ENCODE assay signal across 8 mouse cellular contexts in genomic region chr15:36980238-36980637, GRCm38 (mm10). TPM values are rescaled to one million over a fixed set of nuclear protein-coding genes. Genes with fewer than 3 reads are reported as not detected.
A peak's percentile ranks its signal among the peaks of the same experiment; 100 is the strongest.
DNase-seq lines count a peak whose midpoint lies in the region; ATAC-seq lines count a peak whose summit lies in the region.

No protein-coding gene starts in this region.

- H3K9me3 ChIP-seq in kidney, embryonic 15.5 days (replicated peaks) = no peaks in the 10 kb centered on the region
- no peaks in the 10 kb centered on the region for H3K9me3 ChIP-seq in hindbrain, embryonic 14.5 days (ENCODE audit: control insufficient read depth, low read length)
- H3K9me3 ChIP-seq in midbrain, embryonic 14.5 days (ENCODE audit: control insufficient read depth, low read length) = no peaks in the 10 kb centered on the region

- 0 out of 2 replicates have a peak overlapping the region, but pooled peaks have one; percentile 10 for H3K9ac ChIP-seq in kidney, embryonic 15.5 days
- peak overlapping the region; percentile 57 for H3K9ac ChIP-seq in hindbrain, embryonic 14.5 days
- H3K9ac ChIP-seq in midbrain, embryonic 14.5 days (replicated peaks; ENCODE audit: low read length) = peak overlapping the region; percentile 57

- no peak for DNase-seq in kidney, postnatal 4 days
- DNase-seq in cerebellum, postnatal 10 days = peak; percentile 54 to 63
- no peak for DNase-seq in hindbrain, embryonic 14.5 days (ENCODE audit: low spot score)
- DNase-seq in midbrain, embryonic 14.5 days = no peak
- DNase-seq in right cerebral cortex, adult 2 months (ENCODE audit: low spot score in 2 of 2) = no peak
- no peak for DNase-seq in thymus, postnatal 36 days
- DNase-seq in kidney, adult 18-20 months = no peak

- H3K4me1 ChIP-seq in kidney, embryonic 15.5 days = peaks cover 36% of the 10 kb centered on the region
- peaks cover 15% of the 10 kb centered on the region for H3K4me1 ChIP-seq in hindbrain, embryonic 14.5 days (replicated peaks; ENCODE audit: control insufficient read depth, insufficient read depth, low read length)
- H3K4me1 ChIP-seq in midbrain, embryonic 14.5 days (ENCODE audit: control insufficient read depth, insufficient read depth, low read length) = peaks cover 16% of the 10 kb centered on the region

- 0 out of 2 replicates have a peak, but pooled peaks have one; percentile 37 for ATAC-seq in kidney, embryonic 15.5 days (replicated peaks; ENCODE audit: low FRiP score)
- ATAC-seq in hindbrain, embryonic 14.5 days (ENCODE audit: low FRiP score) = peak; percentile 53; the same call in 1 of the 2 replicates
- 0 out of 2 replicates have a peak, but pooled peaks have one; percentile 23 for ATAC-seq in midbrain, embryonic 14.5 days (ENCODE audit: low FRiP score, low TSS enrichment)

- no peaks in the 10 kb centered on the region for H3K36me3 ChIP-seq in kidney, embryonic 15.5 days
- no peaks in the 10 kb centered on the region for H3K36me3 ChIP-seq in hindbrain, embryonic 14.5 days (replicated peaks; ENCODE audit: control insufficient read depth, insufficient read depth)
- no peaks in the 10 kb centered on the region for H3K36me3 ChIP-seq in midbrain, embryonic 14.5 days (ENCODE audit: control insufficient read depth, insufficient read depth, low read length)

- H3K27ac ChIP-seq in kidney, embryonic 15.5 days = no peak overlapping the region
- H3K27ac ChIP-seq in hindbrain, embryonic 14.5 days = peak overlapping the region; percentile 81
- H3K27ac ChIP-seq in midbrain, embryonic 14.5 days (replicated peaks; ENCODE audit: low read depth, low read length) = peak overlapping the region; percentile 74

- WGBS in kidney, embryonic 15.5 days = 48% methylated on average over 8 of the region's 8 CpGs
- WGBS in hindbrain, embryonic 14.5 days = 46% methylated on average over 8 of the region's 8 CpGs
- 44% methylated on average over 8 of the region's 8 CpGs for WGBS in midbrain, embryonic 14.5 days

- H3K4me2 ChIP-seq in kidney, embryonic 15.5 days = peak overlapping the region; percentile 71
- peak overlapping the region; percentile 56 for H3K4me2 ChIP-seq in hindbrain, embryonic 14.5 days (replicated peaks)
- H3K4me2 ChIP-seq in midbrain, embryonic 14.5 days (ENCODE audit: low read length) = peak overlapping the region; percentile 62

- no peaks in the 10 kb centered on the region for H3K27me3 ChIP-seq in kidney, embryonic 15.5 days
- no peaks in the 10 kb centered on the region for H3K27me3 ChIP-seq in hindbrain, embryonic 14.5 days (ENCODE audit: control insufficient read depth, insufficient read depth, low read length)
- H3K27me3 ChIP-seq in midbrain, embryonic 14.5 days (ENCODE audit: control insufficient read depth, insufficient read depth, low read length) = no peaks in the 10 kb centered on the region

- H3K4me3 ChIP-seq in kidney, embryonic 15.5 days (replicated peaks) = peak overlapping the region; percentile 46
- H3K4me3 ChIP-seq in hindbrain, embryonic 14.5 days (replicated peaks; ENCODE audit: low read length) = peak overlapping the region; percentile 32
- peak overlapping the region; percentile 42 for H3K4me3 ChIP-seq in midbrain, embryonic 14.5 days (replicated peaks; ENCODE audit: low read depth, low read length)

RNA-seq across cellular contexts. Expression of gene Zfp706, which starts 27.3 kb away (rescaled TPM):
- polyA plus RNA-seq in kidney, embryonic 15.5 days (2015; fragmentation: Nextera tagmentation; extraction: Ambion mirVana) = 428 and 495 TPM in 2 replicates
- polyA plus RNA-seq in hindbrain, embryonic 14.5 days (2014; fragmentation: Nextera tagmentation; extraction: Ambion mirVana) = 424 and 425 TPM in 2 replicates
- 416 and 455 TPM in 2 replicates for polyA plus RNA-seq in midbrain, embryonic 14.5 days (2014; fragmentation: Nextera tagmentation; extraction: Ambion mirVana)

Comparison
In these comparisons a context has a peak if more than half of its experiments do, and no peak if none do; other contexts are left out.
1. DNase-seq: peak in cerebellum, postnatal 10 days (2 of 2); none in kidney, postnatal 4 days (0 of 2), hindbrain, embryonic 14.5 days (single experiment), midbrain, embryonic 14.5 days (single experiment), right cerebral cortex, adult 2 months (0 of 2), thymus, postnatal 36 days (0 of 2) and kidney, adult 18-20 months (single experiment).
2. Peak in every context shown above with its lines, with median percentiles within 50 percentile points of each other: ATAC-seq, H3K4me2 ChIP-seq, H3K4me3 ChIP-seq and H3K9ac ChIP-seq.